ENCODE assay signal across 19 mouse cellular contexts in the genomic region with DNA sequence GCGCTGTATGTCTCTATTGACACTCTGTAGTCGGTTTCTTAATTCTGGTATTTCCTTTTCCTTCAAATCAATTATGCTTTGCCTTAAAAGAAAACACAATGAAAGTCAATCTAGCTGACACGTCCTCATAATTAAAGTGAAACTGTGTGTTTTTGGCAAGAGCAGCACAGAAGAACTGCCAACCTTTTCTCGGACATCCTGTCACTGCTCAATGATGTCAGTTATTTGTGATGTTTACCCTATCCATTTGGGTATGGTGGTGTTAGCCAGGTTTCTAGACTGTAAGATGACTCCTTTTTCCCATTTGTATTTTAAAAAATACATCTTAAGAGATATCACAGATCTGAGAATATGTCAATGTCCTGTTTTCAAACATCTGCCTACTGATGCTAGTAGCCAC. TPM values are rescaled to one million over a fixed set of nuclear protein-coding genes. Genes with fewer than 3 reads are reported as not detected.
"Had no signal": no experiment of that assay in that cellular context is flagged by ENCODE, and none has a peak within 500 bp of the region (broad histone marks: within the 10 kb centered on the region; RNA-seq: fewer than 3 reads in every experiment).

No protein-coding gene starts in this region.

- H3K4me2 ChIP-seq: kidney, embryonic 15.5 days; limb, embryonic 13.5 days; midbrain, embryonic 11.5 days; midbrain, embryonic 15.5 days; neural tube, embryonic 12.5 days had no signal

- H3K27ac ChIP-seq: kidney, embryonic 15.5 days; layer of hippocampus, adult 2 months; limb, embryonic 13.5 days; liver, embryonic 14.5 days; macrophage; midbrain, embryonic 15.5 days; neural tube, embryonic 12.5 days; stomach, postnatal 0 days had no signal

- ATAC-seq: intestine, postnatal 0 days; midbrain, embryonic 15.5 days had no signal

- H3K4me3 ChIP-seq: kidney, embryonic 15.5 days; layer of hippocampus, adult 2 months; limb, embryonic 13.5 days; megakaryocyte, embryonic 14.5 days; midbrain, embryonic 15.5 days; neural tube, embryonic 12.5 days had no signal

- DNase-seq: left cerebral cortex, postnatal 4 days; thymus, postnatal 4 days had no signal

- H3K9ac ChIP-seq: kidney, embryonic 15.5 days; limb, embryonic 13.5 days; liver, embryonic 14.5 days; midbrain, embryonic 15.5 days; neural tube, embryonic 12.5 days had no signal

- H3K27me3 ChIP-seq: kidney, embryonic 15.5 days; limb, embryonic 13.5 days; megakaryocyte, embryonic 14.5 days; midbrain, embryonic 15.5 days; neural tube, embryonic 12.5 days had no signal

- H3K4me1 ChIP-seq: kidney, embryonic 15.5 days; limb, embryonic 13.5 days; midbrain, embryonic 15.5 days; neural tube, embryonic 12.5 days had no signal

- H3K9me3 ChIP-seq: kidney, embryonic 15.5 days; limb, embryonic 13.5 days; megakaryocyte, embryonic 14.5 days; midbrain, embryonic 15.5 days; neural tube, embryonic 12.5 days had no signal

RNA-seq across cellular contexts. Expression of a gene that starts 40.5 kb away (rescaled TPM):
- total RNA-seq: layer of hippocampus, adult 2 months; layer of hippocampus, postnatal 14 days; left cerebral cortex, adult 18-20 months; left cerebral cortex, postnatal 4 days; monocyte, adult 5-6 weeks; neutrophil, adult 5-6 weeks had no signal
- polyA plus RNA-seq: intestine, postnatal 0 days; kidney, embryonic 15.5 days; limb, embryonic 13.5 days; liver, adult 2 months; liver, embryonic 14.5 days; macrophage; midbrain, embryonic 11.5 days; midbrain, embryonic 15.5 days; neural tube, embryonic 12.5 days; stomach, postnatal 0 days had no signal

RNA-seq across cellular contexts. Expression of a gene that starts 45.6 kb away (rescaled TPM):
- total RNA-seq: layer of hippocampus, adult 2 months; layer of hippocampus, postnatal 14 days; left cerebral cortex, adult 18-20 months; left cerebral cortex, postnatal 10 days; left cerebral cortex, postnatal 4 days; liver, adult 2 months; neutrophil, adult 5-6 weeks had no signal
- polyA plus RNA-seq: intestine, postnatal 0 days; kidney, embryonic 15.5 days; liver, adult 2 months; macrophage; midbrain, embryonic 11.5 days; midbrain, embryonic 15.5 days; neural tube, embryonic 12.5 days; stomach, postnatal 0 days had no signal
